In the genomic region with DNA sequence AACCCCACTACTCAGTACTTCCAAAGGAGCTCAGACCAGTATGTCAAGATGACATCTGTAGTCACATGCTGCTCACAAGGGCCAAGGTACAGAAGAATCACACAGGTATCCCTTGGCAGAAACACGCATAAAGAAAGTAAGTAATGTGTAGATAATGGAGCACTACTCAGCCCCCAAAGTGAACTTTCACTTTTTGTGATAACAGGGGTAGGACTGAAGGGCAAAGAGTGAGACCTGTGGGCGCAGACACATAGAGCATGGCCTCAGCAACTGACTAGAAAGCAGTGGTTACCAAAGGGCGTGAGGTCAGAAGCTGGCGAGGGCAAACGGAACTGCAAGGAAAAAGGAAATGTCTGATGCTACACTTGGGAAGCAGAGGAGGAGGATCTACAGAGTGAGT, we compare ENCODE assay signal across 24 mouse cellular contexts. TPM values are rescaled to one million over a fixed set of nuclear protein-coding genes. Genes with fewer than 3 reads are reported as not detected.
"Had no signal": no experiment of that assay in that cellular context is flagged by ENCODE, and none has a peak within 500 bp of the region (broad histone marks: within the 10 kb centered on the region; RNA-seq: fewer than 3 reads in every experiment).

No protein-coding gene starts in this region.

- H3K27me3 ChIP-seq: heart, embryonic 13.5 days; heart, embryonic 15.5 days; hindbrain, embryonic 13.5 days; hindbrain, embryonic 15.5 days; limb, embryonic 12.5 days; liver, embryonic 13.5 days had no signal

- H3K27ac ChIP-seq: heart, embryonic 13.5 days; heart, embryonic 15.5 days; hindbrain, embryonic 13.5 days; hindbrain, embryonic 15.5 days; hindbrain, postnatal 0 days; layer of hippocampus, adult 2 months; left cerebral cortex, adult 2 months; limb, embryonic 10.5 days; limb, embryonic 12.5 days; liver, embryonic 13.5 days had no signal

- ATAC-seq: forebrain, embryonic 16.5 days; hindbrain, postnatal 0 days had no signal

- H3K9me3 ChIP-seq: heart, embryonic 13.5 days; heart, embryonic 15.5 days; hindbrain, embryonic 13.5 days; hindbrain, embryonic 15.5 days; limb, embryonic 10.5 days; limb, embryonic 12.5 days; liver, embryonic 13.5 days had no signal

- H3K4me2 ChIP-seq: heart, embryonic 11.5 days; heart, embryonic 13.5 days; heart, embryonic 15.5 days; hindbrain, embryonic 13.5 days; hindbrain, embryonic 15.5 days; limb, embryonic 12.5 days; liver, embryonic 13.5 days had no signal

- H3K4me1 ChIP-seq: heart, embryonic 13.5 days; heart, embryonic 15.5 days; hindbrain, embryonic 13.5 days; hindbrain, embryonic 15.5 days; limb, embryonic 12.5 days; liver, embryonic 13.5 days had no signal

- H3K4me3 ChIP-seq: heart, embryonic 13.5 days; heart, embryonic 15.5 days; hindbrain, embryonic 13.5 days; hindbrain, embryonic 15.5 days; layer of hippocampus, adult 2 months; left cerebral cortex, adult 2 months; limb, embryonic 10.5 days; limb, embryonic 12.5 days; liver, embryonic 13.5 days had no signal

- DNase-seq: gastrocnemius, postnatal 14 days; gastrocnemius, postnatal 36 days; heart, adult 18-20 months; heart, postnatal 14 days; heart, postnatal 36 days; kidney, adult 18-20 months; kidney, adult 8-10 months; kidney, postnatal 10 days; kidney, postnatal 25 days; kidney, postnatal 4 days; liver, embryonic 13.5 days had no signal

- H3K9ac ChIP-seq: heart, embryonic 13.5 days; heart, embryonic 15.5 days; hindbrain, embryonic 13.5 days; hindbrain, embryonic 15.5 days; limb, embryonic 12.5 days; liver, embryonic 13.5 days had no signal

RNA-seq across cellular contexts. Expression of gene Mpp4, which starts 37.8 kb away (rescaled TPM):
- total RNA-seq: gastrocnemius, postnatal 14 days had no signal
- polyA plus RNA-seq: heart, postnatal 0 days had no signal

RNA-seq across cellular contexts. Expression of gene Cdk15, which starts 55.7 kb away (rescaled TPM):
- total RNA-seq: gastrocnemius, postnatal 36 days; heart, adult 18-20 months; heart, postnatal 36 days; hematopoietic stem cell, adult 5-6 weeks; layer of hippocampus, adult 2 months had no signal
- polyA plus RNA-seq: heart, embryonic 13.5 days; heart, postnatal 0 days; limb, embryonic 12.5 days; liver, embryonic 13.5 days had no signal
